8 mouse cellular contexts compared by ENCODE assay signal in the genomic region with DNA sequence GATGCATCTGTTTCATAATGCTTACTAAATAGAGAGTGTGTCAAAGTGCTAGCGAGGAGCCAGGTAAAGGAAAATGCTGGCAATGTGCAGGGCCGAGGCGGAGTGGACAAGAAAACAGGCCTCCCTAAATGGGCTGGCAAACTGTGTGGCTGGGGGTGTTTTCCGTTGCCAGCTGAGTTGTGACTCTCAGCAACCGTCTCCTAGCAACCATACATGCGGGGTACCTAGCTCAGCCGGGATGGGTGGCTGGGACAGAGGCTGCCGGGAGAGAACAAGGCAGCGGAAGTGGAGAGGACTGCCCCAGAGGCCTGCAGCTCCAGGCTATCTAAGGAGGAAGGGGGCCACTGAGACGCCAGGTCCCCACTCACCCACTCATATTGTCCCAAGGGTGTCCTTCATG.
A peak's percentile ranks its signal among the peaks of the same experiment; 100 is the strongest.
DNase-seq lines count a peak whose midpoint lies in the region; ATAC-seq lines count a peak whose summit lies in the region.
"Had no signal": no experiment of that assay in that cellular context is flagged by ENCODE, and none has a peak within 500 bp of the region (broad histone marks: within the 10 kb centered on the region; RNA-seq: fewer than 3 reads in every experiment).

No protein-coding gene starts in this region.

- H3K27me3 ChIP-seq in embryonic facial prominence, embryonic 14.5 days (replicated peaks; ENCODE audit: control insufficient read depth, insufficient read depth, low read length) = no peaks in the 10 kb centered on the region
- H3K27me3 ChIP-seq in hindbrain, embryonic 13.5 days = no peaks in the 10 kb centered on the region

- no peaks in the 10 kb centered on the region for H3K9me3 ChIP-seq in embryonic facial prominence, embryonic 14.5 days (ENCODE audit: control insufficient read depth, low read length)
- no peaks in the 10 kb centered on the region for H3K9me3 ChIP-seq in hindbrain, embryonic 13.5 days

- H3K9ac ChIP-seq in embryonic facial prominence, embryonic 14.5 days (ENCODE audit: low read depth, low read length) = no peak overlapping the region
- no peak overlapping the region for H3K9ac ChIP-seq in hindbrain, embryonic 13.5 days

- H3K4me3 ChIP-seq in embryonic facial prominence, embryonic 14.5 days (ENCODE audit: low read depth, low read length) = no peak overlapping the region
- H3K4me3 ChIP-seq in hindbrain, embryonic 13.5 days = no peak overlapping the region

- no peak for ATAC-seq in embryonic facial prominence, embryonic 14.5 days (ENCODE audit: low read depth)
- ATAC-seq in hindbrain, embryonic 13.5 days (ENCODE audit: low FRiP score) = peak; percentile 64

- DNase-seq in embryonic facial prominence, embryonic 14.5 days (ENCODE audit: low spot score) = peak; percentile 11
- peak; percentile 45 for DNase-seq in left cerebral cortex, postnatal 4 days
- peak; percentile 81 to 86 for DNase-seq in right cerebral cortex, postnatal 10 days (ENCODE audit: low spot score in 2 of 2)
- DNase-seq in heart, postnatal 25 days (ENCODE audit: low spot score) = no peak
- DNase-seq in gastrocnemius, postnatal 36 days = no peak
- DNase-seq in gastrocnemius, postnatal 14 days = no peak
- DNase-seq: cerebellum, adult 18-20 months had no signal

- 26% methylated on average over 10 of the region's 10 CpGs for WGBS in embryonic facial prominence, embryonic 14.5 days
- whole genome bisulfite sequencing in hindbrain, embryonic 13.5 days = 16% methylated on average over 10 of the region's 10 CpGs

- intact Hi-C loops in left cerebral cortex, postnatal 4 days (cut with DNase I) = no loop called here
- intact Hi-C loops in heart, postnatal 25 days (cut with DNase I) = no loop called here
- intact Hi-C loops in gastrocnemius, postnatal 36 days (cut with DNase I) = no loop called here
- intact Hi-C loops in gastrocnemius, postnatal 14 days (cut with DNase I; ENCODE audit: low total_unique reads) = no loop called here

- no peak overlapping the region for H3K27ac ChIP-seq in embryonic facial prominence, embryonic 14.5 days (replicated peaks; ENCODE audit: low read depth, low read length)
- H3K27ac ChIP-seq in hindbrain, embryonic 13.5 days = peak overlapping the region; percentile 58

- H3K36me3 ChIP-seq in embryonic facial prominence, embryonic 14.5 days (ENCODE audit: control insufficient read depth, insufficient read depth, low read length) = no peaks in the 10 kb centered on the region
- no peaks in the 10 kb centered on the region for H3K36me3 ChIP-seq in hindbrain, embryonic 13.5 days

- no peak overlapping the region for H3K4me2 ChIP-seq in embryonic facial prominence, embryonic 14.5 days (ENCODE audit: low read depth, low read length)
- no peak overlapping the region for H3K4me2 ChIP-seq in hindbrain, embryonic 13.5 days

- no peaks in the 10 kb centered on the region for H3K4me1 ChIP-seq in embryonic facial prominence, embryonic 14.5 days (ENCODE audit: control insufficient read depth, insufficient read depth, low read length)
- H3K4me1 ChIP-seq in hindbrain, embryonic 13.5 days (replicated peaks) = peaks cover 16% of the 10 kb centered on the region

Comparison
In these comparisons a context has a peak if more than half of its experiments do, and no peak if none do; other contexts are left out.
1. DNase-seq: peak in embryonic facial prominence, embryonic 14.5 days (single experiment), left cerebral cortex, postnatal 4 days (single experiment) and right cerebral cortex, postnatal 10 days (2 of 2); none in heart, postnatal 25 days (single experiment), gastrocnemius, postnatal 36 days (0 of 2) and gastrocnemius, postnatal 14 days (single experiment).